Comparison of ENCODE assay signal across 9 mouse cellular contexts in the genomic region with DNA sequence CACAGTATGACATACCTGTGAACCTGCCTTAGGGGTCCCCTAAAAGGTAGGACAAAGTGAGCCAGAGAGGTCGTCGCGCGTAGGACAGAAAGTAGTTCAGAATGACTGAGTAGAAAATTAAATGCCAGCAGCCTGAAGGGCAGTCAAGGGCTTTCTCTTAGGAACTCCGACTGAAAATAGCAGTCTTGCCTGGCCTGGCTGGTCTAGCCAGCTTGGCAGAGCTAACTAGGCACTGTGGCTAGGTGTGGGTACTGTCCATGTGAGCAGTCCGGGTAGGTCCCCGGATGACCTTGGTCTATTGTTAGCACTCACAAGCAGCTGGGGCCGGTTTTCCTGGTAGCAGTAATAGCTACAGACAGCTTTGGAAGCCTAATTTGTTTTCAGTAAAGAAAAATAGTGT. TPM values are rescaled to one million over a fixed set of nuclear protein-coding genes. Genes with fewer than 3 reads are reported as not detected.
DNase-seq lines count a peak whose midpoint lies in the region; ATAC-seq lines count a peak whose summit lies in the region.
"Had no signal": no experiment of that assay in that cellular context is flagged by ENCODE, and none has a peak within 500 bp of the region (broad histone marks: within the 10 kb centered on the region; RNA-seq: fewer than 3 reads in every experiment).

No protein-coding gene starts in this region.

- no peak overlapping the region for H3K4me2 ChIP-seq in intestine, embryonic 15.5 days (replicated peaks)
- no peak overlapping the region for H3K4me2 ChIP-seq in neural tube, embryonic 15.5 days
- H3K4me2 ChIP-seq in midbrain, embryonic 13.5 days (replicated peaks): no peak overlapping the region
- H3K4me2 ChIP-seq: forebrain, embryonic 13.5 days had no signal

- H3K27me3 ChIP-seq in intestine, embryonic 15.5 days (replicated peaks): no peaks in the 10 kb centered on the region
- H3K27me3 ChIP-seq in neural tube, embryonic 15.5 days (replicated peaks): no peaks in the 10 kb centered on the region
- 0 out of 2 replicates have a peak, but pooled peaks cover 3% of the 10 kb centered on the region for H3K27me3 ChIP-seq in midbrain, embryonic 13.5 days

- ATAC-seq in frontal cortex, adult (ENCODE audit: low TSS enrichment): peak; percentile 26
- ATAC-seq in intestine, embryonic 15.5 days: peak; percentile 53; the same call in 1 of the 2 replicates
- no peak for ATAC-seq in granulocyte monocyte progenitor cell, adult 5-6 weeks (replicated peaks; ENCODE audit: poor library complexity, severe bottlenecking)
- no peak for ATAC-seq in neural tube, embryonic 15.5 days (ENCODE audit: low FRiP score)
- ATAC-seq in midbrain, embryonic 13.5 days: no peak

- WGBS in intestine, embryonic 15.5 days: 73% methylated on average over 8 of the region's 8 CpGs
- WGBS in neural tube, embryonic 15.5 days: 76% methylated on average over 8 of the region's 8 CpGs
- WGBS in midbrain, embryonic 13.5 days: 87% methylated on average over 8 of the region's 8 CpGs

- no peak for DNase-seq in frontal cortex, postnatal 36 days (ENCODE audit: low spot score in 2 of 2)
- DNase-seq in gastrocnemius, postnatal 10 days: peak; percentile 44
- DNase-seq in lung, postnatal 25 days (ENCODE audit: low spot score): peak; percentile 52

- no peak overlapping the region for H3K9ac ChIP-seq in intestine, embryonic 15.5 days
- H3K9ac ChIP-seq in neural tube, embryonic 15.5 days (replicated peaks): no peak overlapping the region
- no peak overlapping the region for H3K9ac ChIP-seq in midbrain, embryonic 13.5 days (replicated peaks)
- H3K9ac ChIP-seq: forebrain, embryonic 13.5 days had no signal

- H3K36me3 ChIP-seq in intestine, embryonic 15.5 days: no peaks in the 10 kb centered on the region
- no peaks in the 10 kb centered on the region for H3K36me3 ChIP-seq in neural tube, embryonic 15.5 days
- no peaks in the 10 kb centered on the region for H3K36me3 ChIP-seq in midbrain, embryonic 13.5 days

- 0 out of 2 replicates have a peak, but pooled peaks cover 4% of the 10 kb centered on the region for H3K4me1 ChIP-seq in intestine, embryonic 15.5 days (replicated peaks)
- peaks cover 12% of the 10 kb centered on the region for H3K4me1 ChIP-seq in neural tube, embryonic 15.5 days
- peaks cover 6% of the 10 kb centered on the region for H3K4me1 ChIP-seq in midbrain, embryonic 13.5 days (replicated peaks)

- no peak overlapping the region for H3K4me3 ChIP-seq in intestine, embryonic 15.5 days (replicated peaks)
- H3K4me3 ChIP-seq in neural tube, embryonic 15.5 days (replicated peaks): no peak overlapping the region
- no peak overlapping the region for H3K4me3 ChIP-seq in midbrain, embryonic 13.5 days (replicated peaks)
- H3K4me3 ChIP-seq: forebrain, embryonic 13.5 days had no signal

- no peaks in the 10 kb centered on the region for H3K9me3 ChIP-seq in intestine, embryonic 15.5 days
- no peaks in the 10 kb centered on the region for H3K9me3 ChIP-seq in neural tube, embryonic 15.5 days (replicated peaks)
- no peaks in the 10 kb centered on the region for H3K9me3 ChIP-seq in midbrain, embryonic 13.5 days
- H3K9me3 ChIP-seq: forebrain, embryonic 13.5 days had no signal

- H3K27ac ChIP-seq in intestine, embryonic 15.5 days: no peak overlapping the region
- H3K27ac ChIP-seq in neural tube, embryonic 15.5 days (replicated peaks): no peak overlapping the region
- H3K27ac ChIP-seq in midbrain, embryonic 13.5 days: no peak overlapping the region
- H3K27ac ChIP-seq: forebrain, embryonic 13.5 days had no signal

RNA-seq across cellular contexts. Expression of a gene that starts 2.2 kb away (rescaled TPM):
- 10 to 100 TPM; 29.2 to 30.5 TPM for total RNA-seq in gastrocnemius, postnatal 10 days (2021)
- 8.8 and 9.0 TPM in 2 replicates for polyA plus RNA-seq in intestine, embryonic 15.5 days (2015; fragmentation: Nextera tagmentation; extraction: Ambion mirVana)
- total RNA-seq in granulocyte monocyte progenitor cell, adult 5-6 weeks (2014; fragmentation: Nextera tagmentation): 0.53 TPM in 1 of 2 replicates, not detected in the other
- total RNA-seq in granulocyte monocyte progenitor cell, adult 5-6 weeks (2017): not detected in 2 replicates
- 0.31 and 0.84 TPM in 2 replicates for polyA plus RNA-seq in neural tube, embryonic 15.5 days (2015; fragmentation: Nextera tagmentation; extraction: Ambion mirVana)
- polyA plus RNA-seq in midbrain, embryonic 13.5 days (2015; fragmentation: Nextera tagmentation; extraction: Ambion mirVana): not detected in 2 replicates
- polyA plus RNA-seq: forebrain, embryonic 13.5 days had no signal

Comparison
In these comparisons a context has a peak if more than half of its experiments do, and no peak if none do; other contexts are left out.
1. ATAC-seq: peak in frontal cortex, adult (single experiment) and intestine, embryonic 15.5 days (single experiment); none in granulocyte monocyte progenitor cell, adult 5-6 weeks (single experiment), neural tube, embryonic 15.5 days (single experiment) and midbrain, embryonic 13.5 days (single experiment).
2. DNase-seq: peak in gastrocnemius, postnatal 10 days (single experiment) and lung, postnatal 25 days (single experiment); none in frontal cortex, postnatal 36 days (0 of 2).